Mouse (Mus musculus): ENCODE results near the gene Kbtbd3.
A peak's percentile ranks its signal among the peaks of the same experiment; 100 is the strongest.

Kbtbd3 gene

GRCm38 (mm10) chr9:4309351-4310085, at the start of gene Kbtbd3, which contains the start of gene Aasdhppt:
TSS of gene Kbtbd3 (plus strand) at chr9:4309833.
TSS of gene Aasdhppt (minus strand) at chr9:4309471.
- DNase-seq = peak; percentile 98

- DNase-seq = no peak
Observed at GRCm38 (mm10) chr9:4259841-4260745, 49.5 kb upstream of the Kbtbd3 start.

- no peak for DNase-seq
Observed at GRCm38 (mm10) chr9:4260746-4261090, 48.9 kb upstream of the Kbtbd3 start.

GRCm38 (mm10) chr9:4266881-4267280, 42.8 kb upstream of the Kbtbd3 start:
- DNase-seq = no peak

GRCm38 (mm10) chr9:4283850-4284249, 25.8 kb upstream of the Kbtbd3 start:
- no peak for DNase-seq

- no peak for DNase-seq
Observed at GRCm38 (mm10) chr9:4300466-4300865, 9.2 kb upstream of the Kbtbd3 start.

GRCm38 (mm10) chr9:4304867-4305266, 4.8 kb upstream of the Kbtbd3 start:
- DNase-seq = no peak

GRCm38 (mm10) chr9:4308628-4309350, 844 bp upstream of the Kbtbd3 start:
- no peak for DNase-seq

- no peak for DNase-seq
Observed at GRCm38 (mm10) chr9:4310706-4311105, 1.1 kb downstream of the Kbtbd3 start.

GRCm38 (mm10) chr9:4311162-4311561, 1.5 kb downstream of the Kbtbd3 start:
- no peak for DNase-seq

GRCm38 (mm10) chr9:4313946-4314345, 4.3 kb downstream of the Kbtbd3 start:
- peak; percentile 26 for DNase-seq

- no peak for DNase-seq
Observed at GRCm38 (mm10) chr9:4315746-4316145, 6.1 kb downstream of the Kbtbd3 start.

- no peak for DNase-seq
Observed at GRCm38 (mm10) chr9:4318939-4319721, 9.5 kb downstream of the Kbtbd3 start.

GRCm38 (mm10) chr9:4353163-4353562, 43.5 kb downstream of the Kbtbd3 start:
- no peak for DNase-seq

- DNase-seq = peak; percentile 96
Observed at GRCm38 (mm10) chr9:4375828-4376639, 66.4 kb downstream of the Kbtbd3 start, which contains the start of gene Msantd4. TSS of gene Msantd4 (plus strand) at chr9:4376562.

GRCm38 (mm10) chr9:4376640-4377120, 67.0 kb downstream of the Kbtbd3 start:
- no peak for DNase-seq
